Mouse (Mus musculus): ENCODE measurements around the gene Swap70.

DNA sequence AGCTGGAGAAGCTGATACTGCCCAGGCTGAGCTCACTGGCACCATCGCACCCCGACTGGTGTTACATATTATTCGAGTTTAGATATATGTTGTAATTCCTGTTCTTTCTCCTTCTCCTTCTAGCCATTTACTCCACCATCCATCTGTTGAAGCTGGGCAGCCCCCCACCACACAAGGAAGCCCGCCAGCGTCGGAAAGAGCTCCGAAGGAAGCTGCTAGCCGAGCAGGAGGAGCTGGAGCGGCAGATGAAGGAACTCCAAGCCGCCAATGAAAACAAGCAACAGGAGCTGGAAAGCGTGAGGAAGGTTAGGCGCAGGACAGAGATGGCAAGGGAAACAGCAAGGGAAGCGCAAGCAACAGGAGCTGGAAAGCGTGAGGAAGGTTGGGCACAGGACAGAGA lies 48.3 kb downstream of the Swap70 start:
- TF ChIP-seq POLR2A (IDR thresholded peaks at IDR 0.05; ENCODE audit: control insufficient read depth, low read depth, low read length) (no peak), CTCF (IDR thresholded peaks at IDR 0.05; ENCODE audit: control insufficient read depth, insufficient read depth, insufficient replicate concordance, low read depth, low read length) (no peak)

Measured in testis, adult 2 months (tissue).